Comparison of ENCODE assay signal across 8 mouse cellular contexts in genomic region chr5:123344963-123345852, GRCm38 (mm10). TPM values are rescaled to one million over a fixed set of nuclear protein-coding genes. Genes with fewer than 3 reads are reported as not detected.
DNase-seq lines count a peak whose midpoint lies in the region; ATAC-seq and TF ChIP-seq lines count a peak whose summit lies in the region.

No protein-coding gene starts in this region.

- peak overlapping the region; percentile 91 for H3K4me3 ChIP-seq in kidney, adult 2 months (ENCODE audit: insufficient read depth, low read depth, low read length)
- H3K4me3 ChIP-seq in liver, adult 2 months (ENCODE audit: insufficient read depth, low read depth, low read length): peak overlapping the region; percentile 81
- peak overlapping the region; percentile 57 for H3K4me3 ChIP-seq in myocyte
- peak overlapping the region; percentile 82 for H3K4me3 ChIP-seq in stomach, embryonic 14.5 days (ENCODE audit: low read depth, low read length)

- peaks cover 17% of the 10 kb centered on the region for H3K4me1 ChIP-seq in kidney, adult 2 months (ENCODE audit: control insufficient read depth, insufficient read depth, low read length)
- H3K4me1 ChIP-seq in liver, adult 2 months (ENCODE audit: control insufficient read depth, insufficient read depth, low read length): peaks cover 10% of the 10 kb centered on the region
- peaks cover 20% of the 10 kb centered on the region; the same call in 1 of the 2 replicates for H3K4me1 ChIP-seq in stomach, embryonic 14.5 days (ENCODE audit: control insufficient read depth, insufficient read depth, low read length)

- H3K9ac ChIP-seq in liver, adult 2 months (ENCODE audit: low read depth, low read length): peak overlapping the region; percentile 88
- peak overlapping the region; percentile 94 for H3K9ac ChIP-seq in stomach, embryonic 14.5 days (replicated peaks; ENCODE audit: low read depth, low read length)

- no peak for TF ChIP-seq POLR2A in kidney, adult 2 months (IDR thresholded peaks at IDR 0.05; ENCODE audit: low read depth, low read length)
- 0 out of 2 replicates have a peak, but pooled peaks have one; percentile 43 for TF ChIP-seq POLR2A in liver, adult 2 months (IDR thresholded peaks at IDR 0.05; ENCODE audit: extremely low read depth, insufficient read depth, low read length)
- peak; percentile 5 for TF ChIP-seq POLR2A in myocyte (IDR thresholded peaks at IDR 0.05; ENCODE audit: insufficient read length, low read depth)

- peak overlapping the region; percentile 18 for H3ac ChIP-seq in myocyte (ENCODE audit: control insufficient read depth, insufficient read length)

- intact Hi-C loops in heart, postnatal 25 days (cut with DNase I): loop anchor here (2.0 to 5.0 kb wide), 2 partner anchors 20 to 48 kb away; no protein-coding TSS in a partner anchor

- peak; percentile 97 for DNase-seq in heart, adult 11 months
- no peak for DNase-seq in heart, postnatal 25 days (ENCODE audit: low spot score)
- DNase-seq in embryo, embryonic 11.5 days (ENCODE audit: low read depth, low spot score): peak; percentile 32
- DNase-seq in heart, adult 18-20 months: peak; percentile 70 to 75
- DNase-seq in kidney, adult 2 months: peak; percentile 78
- DNase-seq in liver, adult 2 months (ENCODE audit: extremely low read depth, low read depth, low spot score): peak; percentile 36

- H3K4me2 ChIP-seq in myocyte (ENCODE audit: low read depth): peak overlapping the region; percentile 88
- peak overlapping the region; percentile 95 for H3K4me2 ChIP-seq in stomach, embryonic 14.5 days (replicated peaks; ENCODE audit: low read depth, low read length)

- WGBS in kidney, adult 2 months: under 1% methylated on average over 76 of the region's 87 CpGs
- WGBS in liver, adult 2 months: under 1% methylated on average over 83 of the region's 87 CpGs
- under 1% methylated on average over 69 of the region's 87 CpGs for WGBS in stomach, embryonic 14.5 days

- H3K27me3 ChIP-seq in kidney, adult 2 months (replicated peaks; ENCODE audit: control insufficient read depth, insufficient read depth, low read length): no peaks in the 10 kb centered on the region
- H3K27me3 ChIP-seq in liver, adult 2 months (ENCODE audit: control insufficient read depth, insufficient read depth, low read length): no peaks in the 10 kb centered on the region
- no peaks in the 10 kb centered on the region for H3K27me3 ChIP-seq in myocyte (ENCODE audit: control insufficient read depth, insufficient read depth, insufficient read length)
- H3K27me3 ChIP-seq in stomach, embryonic 14.5 days (ENCODE audit: control insufficient read depth, insufficient read depth, low read length): no peaks in the 10 kb centered on the region

- H3K36me3 ChIP-seq in kidney, adult 2 months (ENCODE audit: control insufficient read depth, insufficient read depth, low read length): no peaks in the 10 kb centered on the region; the same call in 1 of the 2 replicates
- H3K36me3 ChIP-seq in liver, adult 2 months (ENCODE audit: control insufficient read depth, insufficient read depth, low read length): no peaks in the 10 kb centered on the region
- no peaks in the 10 kb centered on the region for H3K36me3 ChIP-seq in myocyte (ENCODE audit: control insufficient read depth, insufficient read depth)
- 0 out of 2 replicates have a peak, but pooled peaks cover 5% of the 10 kb centered on the region for H3K36me3 ChIP-seq in stomach, embryonic 14.5 days (ENCODE audit: control insufficient read depth, insufficient read depth, low read length)

- peaks cover 17% of the 10 kb centered on the region; the same call in 1 of the 2 replicates for H3K79me2 ChIP-seq in liver, adult 2 months (ENCODE audit: control insufficient read depth, insufficient read depth, low read length)
- peaks cover 18% of the 10 kb centered on the region for H3K79me2 ChIP-seq in myocyte (ENCODE audit: control insufficient read depth, insufficient read depth)

- peak; percentile 5; the same call in 1 of the 2 replicates for ATAC-seq in stomach, embryonic 14.5 days (ENCODE audit: insufficient number of reproducible peaks, insufficient read depth, low FRiP score, low read depth)

- H3K9me3 ChIP-seq in stomach, embryonic 14.5 days (ENCODE audit: control insufficient read depth, low read depth, low read length): no peaks in the 10 kb centered on the region

- TF ChIP-seq CTCF in kidney, adult 2 months (conservative IDR thresholded peaks at IDR 0.05; ENCODE audit: insufficient read depth, insufficient read length, low read depth, low read length): no peak
- no peak for TF ChIP-seq CTCF in liver, adult 2 months (IDR thresholded peaks at IDR 0.05; ENCODE audit: low read depth, low read length)

- H3K27ac ChIP-seq in kidney, adult 2 months (ENCODE audit: insufficient read depth, low read depth, low read length): peak overlapping the region; percentile 99
- peak overlapping the region; percentile 83 for H3K27ac ChIP-seq in liver, adult 2 months (replicated peaks; ENCODE audit: insufficient read depth, low read depth, low read length)
- H3K27ac ChIP-seq in stomach, embryonic 14.5 days (ENCODE audit: low read length): peak overlapping the region; percentile 98

TF ChIP-seq in myocyte, 11 proteins besides CTCF, POLR2A, EP300 and RAD21:
- TF ChIP-seq USF1 (IDR thresholded peaks at IDR 0.05; ENCODE audit: low read depth): no peak
- peak; percentile 77 for TF ChIP-seq E2F4 (IDR thresholded peaks at IDR 0.05; ENCODE audit: insufficient read depth)
- TF ChIP-seq MYOG (IDR thresholded peaks at IDR 0.05; ENCODE audit: control insufficient read depth in 1 of 3, insufficient read depth in 1 of 3, insufficient read length in 2 of 3, low read depth in 2 of 3): peak in 2 of 3 experiments; percentile 0 to 29
- peak; percentile 5 to 34 (median 18) for TF ChIP-seq MYOD1 (IDR thresholded peaks at IDR 0.05; ENCODE audit: control insufficient read depth in 1 of 3, insufficient read length in 2 of 3, low read depth in 2 of 3)

RNA-seq across cellular contexts. Expression of gene Bcl7a, which starts 1.6 kb away (rescaled TPM):
- 1 to 10 TPM; 8.6 to 9.5 TPM for total RNA-seq in heart, postnatal 25 days (2021)
- 1 to 10 TPM; 8.0 to 8.2 TPM for total RNA-seq in heart, adult 18-20 months (2021)
- polyA plus RNA-seq in kidney, adult 2 months (2012; rRNA removed): 23.4 and 25.4 TPM in 2 replicates
- total RNA-seq in liver, adult 2 months (2014; rRNA removed): 3.0 and 4.0 TPM in 2 replicates
- 3.0 and 3.8 TPM in 2 replicates for polyA plus RNA-seq in liver, adult 2 months (2012; rRNA removed)
- polyA plus RNA-seq in myocyte (2012; fragmentation: generic; extraction: Trizol): 3.6 TPM
- 27.6 and 30.1 TPM in 2 replicates for polyA plus RNA-seq in stomach, embryonic 14.5 days (2014; fragmentation: Nextera tagmentation; extraction: Ambion mirVana)

RNA-seq across cellular contexts. Expression of gene Mlxip, which starts 49.4 kb away (rescaled TPM):
- 10 to 100 TPM; 23.0 to 25.7 TPM for total RNA-seq in heart, postnatal 25 days (2021)
- 10 to 100 TPM; 26.5 to 29.0 TPM for total RNA-seq in heart, adult 18-20 months (2021)
- 20.4 TPM in 2 replicates for polyA plus RNA-seq in kidney, adult 2 months (2012; rRNA removed)
- 2.0 and 2.7 TPM in 2 replicates for total RNA-seq in liver, adult 2 months (2014; rRNA removed)
- polyA plus RNA-seq in liver, adult 2 months (2012; rRNA removed): 3.6 and 5.1 TPM in 2 replicates
- 6.0 TPM for polyA plus RNA-seq in myocyte (2012; fragmentation: generic; extraction: Trizol)
- polyA plus RNA-seq in stomach, embryonic 14.5 days (2014; fragmentation: Nextera tagmentation; extraction: Ambion mirVana): 26.5 and 27.6 TPM in 2 replicates
